Mouse (Mus musculus) stomach, postnatal 0 days (tissue): Measurements from ENCODE around the gene Ergic1. TPM values are rescaled to one million over a fixed set of nuclear protein-coding genes. Genes with fewer than 3 reads are reported as not detected.

ENCODE experiments used
- ATAC-seq: fragments of 200-750 bp; cut with Nextera tagmentation; 2 replicates; pipeline ENCODE4 v1.8.0; 2017; ENCODE audit not compliant: low FRiP score, low TSS enrichment
- DNase-seq: peaks from one replicate; pipeline ENCODE4 v3.0.0-alpha.2; 2016; ENCODE audit warnings: low spot score
- H3K27ac ChIP-seq: fragments of 300-500 bp; sonication (generic); replicated peaks from 2 replicates; pipeline ENCODE4 v1.5.1; 2014; ENCODE audit warnings: mild to moderate bottlenecking, control low read depth
- H3K27me3 ChIP-seq: fragments of 300-500 bp; sonication (generic); 2 replicates; pipeline ENCODE4 v1.6.1; 2014; ENCODE audit warnings: low read length; ENCODE audit not compliant: control insufficient read depth, insufficient read depth
- H3K36me3 ChIP-seq: fragments of 300-500 bp; sonication (generic); 2 replicates; pipeline ENCODE4 v1.6.1; 2014; ENCODE audit warnings: low read length, mixed read lengths; ENCODE audit not compliant: control insufficient read depth, insufficient read depth
- H3K4me1 ChIP-seq: fragments of 300-500 bp; sonication (generic); replicated peaks from 2 replicates; pipeline ENCODE4 v1.6.1; 2014; ENCODE audit warnings: antibody characterized with exemption; ENCODE audit not compliant: control insufficient read depth, insufficient read depth
- H3K4me2 ChIP-seq: fragments of 300-500 bp; sonication (generic); replicated peaks from 2 replicates; pipeline ENCODE4 v1.6.1; 2014; ENCODE audit warnings: low read depth, mild to moderate bottlenecking, control low read depth, moderate library complexity
- H3K4me3 ChIP-seq: fragments of 300-500 bp; sonication (generic); 2 replicates; pipeline ENCODE4 v1.5.1; 2014; ENCODE audit warnings: low read depth, low read length, control low read depth
- H3K9ac ChIP-seq: fragments of 300-500 bp; sonication (generic); 2 replicates; pipeline ENCODE4 v1.6.1; 2014; ENCODE audit warnings: mild to moderate bottlenecking, low read length, control low read depth, mixed read lengths
- H3K9me3 ChIP-seq: fragments of 300-500 bp; sonication (generic); 2 replicates; pipeline ENCODE4 v1.6.1; 2016; ENCODE audit warnings: low read length; ENCODE audit not compliant: control insufficient read depth
- CTCF ChIP-seq: IDR thresholded peaks from 2 replicates; pipeline ENCODE4 v1.5.1; 2016; ENCODE audit warnings: antibody characterized with exemption, low read depth, mild to moderate bottlenecking, moderate library complexity
- EP300 ChIP-seq: optimal IDR thresholded peaks from 2 replicates; pipeline ENCODE3; 2016; ENCODE audit warnings: antibody characterized with exemption
- WGBS: fragments of 180-500 bp; shearing (Covaris S2); extraction: QIAGEN DNeasy Blood & Tissue Kit; methylation state at CpG from one replicate; pipeline ENCODE4 v1.1.7; 2014; 5-methylcytosine and 5-hydroxymethylcytosine counted together
- polyA plus RNA-seq: library from polyadenylated mRNA; unstranded; fragments of >200 nt; fragmentation: Nextera tagmentation; extraction: Ambion mirVana; gene quantifications from 2 replicates; pipeline ENCODE4 v1.2.1, GENCODE M21; 2015

The Ergic1 gene
- polyA plus RNA-seq, 1 experiment from 2014 or later: 64.2 TPM

GRCm38 (mm10) chr17:26625521-26626010 is 64.3 kb downstream of the Ergic1 start:
- DNase-seq (no peak), ATAC-seq (no peak)
- 93% methylated on average over 2 of the region's 2 CpGs for WGBS
- Histone ChIP-seq H3K27me3 (no peaks in the 10 kb centered on the region), H3K9ac (no peak overlapping the region), H3K4me1 (no peaks in the 10 kb centered on the region; the same call in 1 of the 2 replicates), H3K9me3 (no peaks in the 10 kb centered on the region), H3K4me3 (no peak overlapping the region), H3K36me3 (peaks cover 15% of the 10 kb centered on the region), H3K4me2 (no peak overlapping the region), H3K27ac (no peak overlapping the region)
- no peak for TF ChIP-seq CTCF
- TF ChIP-seq EP300: no peak

DNA sequence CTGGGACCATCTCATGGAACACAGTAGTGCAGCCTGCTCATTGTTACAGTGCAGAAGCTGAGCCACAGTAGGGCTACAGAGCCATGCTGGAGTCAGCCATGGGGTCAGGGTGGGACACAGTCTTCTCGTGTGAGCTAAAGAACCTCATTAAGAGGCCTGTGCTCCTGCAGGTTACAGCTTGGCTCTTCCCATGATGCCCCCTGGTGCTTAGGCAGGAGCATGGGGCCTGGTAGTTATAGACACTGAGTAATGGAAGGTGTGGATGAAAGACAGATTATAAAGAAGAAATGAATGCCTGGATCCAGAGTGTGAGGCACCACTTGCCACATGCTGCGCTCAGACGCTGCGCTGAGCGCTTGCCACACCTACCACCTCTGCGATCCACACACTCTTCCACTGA is 67.2 kb downstream of the Ergic1 start:
- H3K4me3 ChIP-seq: no peak overlapping the region
- no peaks in the 10 kb centered on the region for H3K9me3 ChIP-seq
- no peaks in the 10 kb centered on the region for H3K4me1 ChIP-seq
- H3K27me3 ChIP-seq: no peaks in the 10 kb centered on the region
- no peak overlapping the region for H3K4me2 ChIP-seq
- WGBS: 87% methylated on average over 6 of the region's 6 CpGs
- no peak for TF ChIP-seq EP300
- TF ChIP-seq CTCF: peak; percentile 64
- no peak overlapping the region for H3K9ac ChIP-seq
- DNase-seq (no peak), ATAC-seq (no peak)
- peaks cover 15% of the 10 kb centered on the region for H3K36me3 ChIP-seq
- no peak overlapping the region for H3K27ac ChIP-seq

DNA sequence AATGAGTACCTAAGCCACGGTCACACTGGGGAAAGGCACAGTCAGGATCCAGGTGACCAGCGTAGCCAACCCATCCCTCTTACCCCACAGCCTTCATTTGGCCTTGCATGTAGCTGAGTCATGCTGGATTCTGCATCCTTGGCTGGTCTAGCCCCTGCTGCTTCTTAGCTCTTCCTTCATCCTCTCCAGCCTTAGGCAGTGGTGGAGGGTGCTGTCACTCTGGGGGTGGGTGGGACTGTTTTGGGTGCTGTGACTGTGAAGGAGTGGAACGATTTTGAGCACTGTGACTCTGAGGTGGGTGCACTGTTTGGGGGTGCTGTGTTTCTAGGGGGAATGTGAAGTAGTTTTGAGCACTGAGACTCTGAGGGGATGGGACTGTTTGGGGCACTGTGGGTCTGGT is 67.6 kb downstream of the Ergic1 start:
- H3K4me1 ChIP-seq: no peaks in the 10 kb centered on the region
- WGBS: 96% methylated on average over 3 of the region's 3 CpGs
- ATAC-seq: no peak
- H3K9ac ChIP-seq: no peak overlapping the region
- no peaks in the 10 kb centered on the region for H3K27me3 ChIP-seq
- no peak overlapping the region for H3K4me2 ChIP-seq
- DNase-seq: no peak
- H3K4me3 ChIP-seq: no peak overlapping the region
- H3K27ac ChIP-seq: no peak overlapping the region
- TF ChIP-seq EP300 (no peak), CTCF (no peak)
- H3K9me3 ChIP-seq: no peaks in the 10 kb centered on the region
- peaks cover 12% of the 10 kb centered on the region for H3K36me3 ChIP-seq

- H3K27ac ChIP-seq: no peak overlapping the region
- H3K4me2 ChIP-seq: no peak overlapping the region
- no peak for TF ChIP-seq EP300
- TF ChIP-seq CTCF: no peak
- no peak for DNase-seq
- no peaks in the 10 kb centered on the region for H3K27me3 ChIP-seq
- no peak overlapping the region for H3K9ac ChIP-seq
- no peaks in the 10 kb centered on the region for H3K4me1 ChIP-seq
- no peak overlapping the region for H3K4me3 ChIP-seq
- WGBS: 70% methylated on average over 8 of the region's 8 CpGs
- H3K9me3 ChIP-seq: no peaks in the 10 kb centered on the region
- peaks cover 26% of the 10 kb centered on the region for H3K36me3 ChIP-seq
- ATAC-seq: no peak
Observed at GRCm38 (mm10) chr17:26631811-26632327, 70.6 kb downstream of the Ergic1 start.

- H3K4me2 ChIP-seq: no peak overlapping the region
- no peak overlapping the region for H3K9ac ChIP-seq
- WGBS: 94% methylated on average over 8 of the region's 9 CpGs
- H3K4me1 ChIP-seq: no peaks in the 10 kb centered on the region
- no peaks in the 10 kb centered on the region for H3K9me3 ChIP-seq
- no peak for DNase-seq
- no peak for TF ChIP-seq EP300
- no peak for TF ChIP-seq CTCF
- no peak overlapping the region for H3K27ac ChIP-seq
- peaks cover 26% of the 10 kb centered on the region for H3K36me3 ChIP-seq
- no peaks in the 10 kb centered on the region for H3K27me3 ChIP-seq
- H3K4me3 ChIP-seq: no peak overlapping the region
- no peak for ATAC-seq
Observed at GRCm38 (mm10) chr17:26633186-26633585, 71.9 kb downstream of the Ergic1 start.

- H3K9me3 ChIP-seq: no peaks in the 10 kb centered on the region
- H3K36me3 ChIP-seq: peaks cover 23% of the 10 kb centered on the region
- no peaks in the 10 kb centered on the region for H3K4me1 ChIP-seq
- 91% methylated on average over 9 of the region's 9 CpGs for WGBS
- ATAC-seq: no peak
- H3K27me3 ChIP-seq: no peaks in the 10 kb centered on the region
- DNase-seq: no peak
- no peak overlapping the region for H3K9ac ChIP-seq
- H3K27ac ChIP-seq: no peak overlapping the region
- TF ChIP-seq CTCF: no peak
- no peak overlapping the region for H3K4me3 ChIP-seq
- H3K4me2 ChIP-seq: no peak overlapping the region
Observed at GRCm38 (mm10) chr17:26633926-26634325, 72.6 kb downstream of the Ergic1 start.
